Mouse (Mus musculus) C2C12 (cell line): ENCODE data around the gene Gm38431. TPM values are rescaled to one million over a fixed set of nuclear protein-coding genes. Genes with fewer than 3 reads are reported as not detected.

ENCODE experiments used
- H3K27me3 ChIP-seq: one replicate; pipeline ENCODE4 v1.6.1; 2011; ENCODE audit not compliant: control insufficient read depth, insufficient read depth, insufficient read length
- H3K36me3 ChIP-seq: one replicate; pipeline ENCODE4 v1.6.1; 2011; ENCODE audit not compliant: control insufficient read depth, insufficient read depth
- H3K4me3 ChIP-seq: one replicate; pipeline ENCODE4 v1.5.1; 2011; ENCODE audit warnings: mild to moderate bottlenecking, control low read depth; ENCODE audit not compliant: poor library complexity, insufficient read depth, severe bottlenecking
- H3K79me2 ChIP-seq: one replicate; pipeline ENCODE4 v1.6.1; 2011; ENCODE audit not compliant: control insufficient read depth, insufficient read depth
- H3K79me3 ChIP-seq: one replicate; pipeline ENCODE4 v1.6.1; 2011; ENCODE audit warnings: low read depth, control low read depth
- H3ac ChIP-seq: one replicate; pipeline ENCODE3; 2011; ENCODE audit warnings: low read depth; ENCODE audit not compliant: control insufficient read depth, insufficient read length
- CEBPB ChIP-seq: IDR thresholded peaks from one replicate; pipeline ENCODE4 v1.6.1; 2011; ENCODE audit warnings: low read depth, mild to moderate bottlenecking, control low read depth, moderate library complexity
- CTCF ChIP-seq: IDR thresholded peaks from one replicate; pipeline ENCODE4 v1.5.1; 2011; ENCODE audit not compliant: control insufficient read depth, insufficient read depth, insufficient read length
- FOSL1 ChIP-seq: IDR thresholded peaks from one replicate; pipeline ENCODE4 v1.8.0; 2011; ENCODE audit warnings: mild to moderate bottlenecking, low read length; ENCODE audit not compliant: poor library complexity, insufficient read depth, severe bottlenecking
- MAX ChIP-seq: IDR thresholded peaks from one replicate; pipeline ENCODE4 v1.6.1; 2011; ENCODE audit warnings: mild to moderate bottlenecking, control low read depth
- MYOD1 ChIP-seq: IDR thresholded peaks from one replicate; pipeline ENCODE4 v1.6.1; 2011; ENCODE audit warnings: low read depth; ENCODE audit not compliant: control insufficient read depth, insufficient read length
- MYOG ChIP-seq: IDR thresholded peaks from one replicate; pipeline ENCODE4 v1.6.1; 2011; ENCODE audit not compliant: control insufficient read depth, insufficient read length; ENCODE audit errors: extremely low read depth
- USF1 ChIP-seq: IDR thresholded peaks from one replicate; pipeline ENCODE4 v1.6.1; 2011; ENCODE audit warnings: low read depth, mild to moderate bottlenecking, control low read depth, moderate library complexity
- polyA plus RNA-seq: library from polyadenylated mRNA; unstranded; fragments of >200 nt; fragmentation: generic; extraction: Trizol; gene quantifications from one replicate; pipeline ENCODE4 v1.2.1, GENCODE M21; 2012; ENCODE audit warnings: missing spikeins

The Gm38431 gene
- polyA plus RNA-seq, 1 experiment: 1.3 TPM

DNA sequence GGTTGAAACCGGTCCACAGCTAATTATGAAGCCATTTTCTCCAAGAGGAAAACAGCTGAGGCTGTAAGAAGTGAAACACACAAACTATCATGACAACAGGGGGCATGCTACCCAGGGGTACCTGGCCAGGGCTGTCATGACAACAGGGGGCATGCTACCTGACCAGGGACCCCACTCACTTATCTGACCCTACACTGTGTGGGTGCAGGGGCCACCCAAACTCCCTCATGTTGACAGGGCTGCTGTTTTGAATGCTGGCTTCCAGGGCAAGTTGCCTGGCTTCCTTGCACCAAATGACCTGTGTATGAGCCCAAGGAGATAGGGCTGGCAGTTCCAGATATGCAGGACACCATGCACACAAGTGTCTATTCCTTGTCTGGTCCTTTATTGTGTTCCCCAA, 1.3 kb downstream of the Gm38431 start:
- Histone ChIP-seq H3ac (peak overlapping the region; percentile 53), H3K79me2 (peaks cover 61% of the 10 kb centered on the region), H3K4me3 (peak overlapping the region; percentile 72), H3K36me3 (peaks cover 36% of the 10 kb centered on the region), H3K27me3 (no peaks in the 10 kb centered on the region), H3K79me3 (peaks cover 47% of the 10 kb centered on the region)
- TF ChIP-seq MAX: no peak
- TF ChIP-seq CTCF: no peak
- TF ChIP-seq USF1: no peak
- TF ChIP-seq FOSL1: no peak

DNA sequence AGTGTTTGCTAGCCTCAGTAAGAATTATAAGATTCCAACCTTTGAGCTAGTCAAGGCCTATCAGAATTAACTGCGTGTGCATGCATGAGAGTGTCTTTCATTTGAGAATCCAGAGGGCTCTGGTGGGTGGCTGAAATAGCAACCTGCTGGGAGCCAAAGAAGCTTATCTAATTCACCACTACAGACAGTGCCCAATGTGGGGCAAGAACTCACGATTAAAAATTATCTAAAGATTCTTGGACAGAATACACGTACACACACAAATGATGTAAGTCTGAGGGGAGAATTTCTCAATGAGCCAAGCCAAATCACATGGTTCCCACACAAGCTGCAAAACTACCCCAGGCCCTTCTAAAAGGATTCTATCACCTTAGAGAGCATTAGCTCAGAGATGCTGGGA, 8.5 kb downstream of the Gm38431 start:
- peaks cover 74% of the 10 kb centered on the region for H3K36me3 ChIP-seq
- TF ChIP-seq USF1 (no peak), MAX (no peak), CTCF (no peak), FOSL1 (no peak), MYOD1 (no peak), MYOG (no peak), CEBPB (no peak)

DNA sequence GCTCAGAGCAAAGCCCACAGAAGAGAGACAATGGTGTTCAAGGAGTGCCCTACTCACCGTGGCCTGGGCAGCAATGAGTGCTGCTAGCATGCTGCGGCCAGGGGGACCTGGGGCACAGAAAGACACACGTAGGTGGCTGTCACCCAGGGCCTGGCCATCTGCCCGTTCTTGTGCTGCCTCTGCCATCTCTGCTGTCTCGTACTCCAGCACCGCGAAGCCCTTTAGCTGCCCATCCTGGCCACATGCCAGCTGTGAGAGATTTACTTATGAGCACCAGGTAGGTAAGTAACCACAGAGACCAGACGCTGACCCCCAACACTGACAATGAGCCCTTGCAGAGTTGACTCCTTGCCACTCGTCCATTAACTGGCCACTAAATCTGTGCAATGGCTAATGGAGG, 10.7 kb downstream of the Gm38431 start:
- TF ChIP-seq USF1 (no peak), MYOD1 (no peak), FOSL1 (no peak), CTCF (no peak), CEBPB (no peak), MYOG (no peak), MAX (no peak)

More for the DNA sequence above, 8.5 kb downstream of the Gm38431 start:
- no peak overlapping the region for H3K4me3 ChIP-seq
- peaks cover 24% of the 10 kb centered on the region for H3K79me3 ChIP-seq
- no peak overlapping the region for H3ac ChIP-seq
- H3K27me3 ChIP-seq: no peaks in the 10 kb centered on the region
- H3K79me2 ChIP-seq: peaks cover 65% of the 10 kb centered on the region

DNA sequence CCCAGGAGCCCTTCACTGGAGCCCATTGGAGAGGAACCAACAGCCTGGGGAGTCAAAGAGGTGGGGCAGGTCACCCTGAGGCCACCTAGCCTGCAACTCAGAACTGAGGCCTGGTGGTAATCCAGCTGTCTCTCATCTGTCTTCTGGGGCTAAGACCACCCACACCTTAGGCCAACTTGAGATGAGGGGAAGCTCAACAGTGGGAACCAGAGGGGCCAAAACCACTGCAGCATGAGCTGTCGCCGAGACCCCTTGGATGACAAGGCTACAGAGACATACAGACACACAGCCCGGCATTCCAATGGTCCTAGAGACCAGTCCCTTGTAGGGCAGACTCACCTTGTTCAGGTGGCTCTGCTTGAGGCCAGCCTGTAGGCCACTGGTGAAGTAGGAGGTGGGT, 16.2 kb downstream of the Gm38431 start:
- H3ac ChIP-seq: no peak overlapping the region
- TF ChIP-seq CTCF (no peak), MAX (no peak), FOSL1 (no peak), MYOD1 (no peak), CEBPB (no peak), MYOG (no peak), USF1 (no peak)
- peaks cover 55% of the 10 kb centered on the region for H3K36me3 ChIP-seq
- no peaks in the 10 kb centered on the region for H3K27me3 ChIP-seq
- H3K79me2 ChIP-seq: peaks cover 25% of the 10 kb centered on the region
- H3K79me3 ChIP-seq: peaks cover 19% of the 10 kb centered on the region
- no peak overlapping the region for H3K4me3 ChIP-seq

More for the DNA sequence above, 10.7 kb downstream of the Gm38431 start:
- Histone ChIP-seq H3K4me3 (no peak overlapping the region), H3K27me3 (no peaks in the 10 kb centered on the region), H3ac (no peak overlapping the region), H3K79me3 (peaks cover 14% of the 10 kb centered on the region), H3K36me3 (peaks cover 78% of the 10 kb centered on the region), H3K79me2 (peaks cover 43% of the 10 kb centered on the region)

DNA sequence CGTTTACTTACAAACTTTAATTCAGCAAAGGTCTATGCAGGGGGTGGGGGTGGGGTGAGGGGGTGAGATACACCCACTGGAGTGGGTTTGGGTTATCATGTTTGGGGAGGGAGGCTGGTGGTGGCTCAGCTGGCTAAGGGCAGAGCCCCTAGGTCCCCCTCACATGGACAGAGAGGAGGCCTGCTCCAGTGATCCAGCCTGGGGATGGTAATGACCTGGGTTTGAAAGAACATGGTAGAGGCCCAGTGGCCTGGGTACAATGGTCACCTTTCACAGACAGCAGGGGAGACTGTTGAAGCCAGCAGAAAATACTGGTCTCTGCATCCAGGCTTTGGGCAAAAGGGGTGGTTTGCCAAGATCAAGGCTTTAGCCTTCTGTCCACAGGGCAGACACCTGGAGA, 17.6 kb downstream of the Gm38431 start:
- peaks cover 50% of the 10 kb centered on the region for H3K36me3 ChIP-seq
- no peak overlapping the region for H3K4me3 ChIP-seq
- peaks cover 22% of the 10 kb centered on the region for H3K79me3 ChIP-seq
- H3ac ChIP-seq: no peak overlapping the region
- peaks cover 31% of the 10 kb centered on the region for H3K79me2 ChIP-seq
- H3K27me3 ChIP-seq: no peaks in the 10 kb centered on the region
- TF ChIP-seq MAX: no peak
- no peak for TF ChIP-seq MYOD1
- TF ChIP-seq MYOG: no peak
- TF ChIP-seq CTCF: no peak
- TF ChIP-seq CEBPB: no peak
- no peak for TF ChIP-seq USF1
- TF ChIP-seq FOSL1: no peak
